Mouse (Mus musculus): Measurements from ENCODE around the gene Asic4.

Asic4 gene

DNA sequence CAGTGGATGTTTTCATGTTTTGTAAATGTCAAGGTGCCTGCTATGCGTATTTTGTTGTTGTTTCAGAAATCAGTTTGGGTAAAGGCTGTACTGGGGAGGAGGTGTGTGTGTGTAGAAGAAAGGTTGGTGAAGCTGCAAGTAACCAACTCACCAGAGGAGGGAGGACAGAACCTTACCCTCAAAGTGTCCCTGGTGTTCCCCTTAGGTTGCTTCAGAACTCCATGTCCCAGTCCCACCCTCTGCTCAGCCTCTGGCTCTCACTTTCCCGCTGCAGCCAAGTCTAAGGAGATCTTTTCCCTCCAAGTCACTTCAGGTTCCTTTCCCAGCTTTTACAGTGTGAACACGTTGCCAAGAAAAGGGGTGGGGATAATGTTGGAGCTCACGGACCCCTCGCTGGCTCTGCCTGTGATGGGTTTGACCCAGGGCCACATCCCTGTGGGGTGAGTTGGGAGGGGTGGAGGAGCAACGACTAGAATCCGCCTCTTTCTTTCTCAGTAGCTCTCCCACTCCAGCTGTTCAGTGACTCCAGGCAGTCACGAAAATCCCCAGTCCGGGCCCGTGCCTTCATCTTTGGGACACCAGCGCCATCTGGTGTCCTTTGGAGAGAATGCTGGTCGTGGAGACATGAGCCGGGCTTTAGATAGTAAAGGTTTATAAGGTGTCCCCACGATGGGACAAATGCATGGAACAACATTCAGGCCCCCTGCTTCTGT lies 17.1 kb downstream of the Asic4 start:
- DNase-seq (ENCODE audit: low spot score), result peak; percentile 66

DNA sequence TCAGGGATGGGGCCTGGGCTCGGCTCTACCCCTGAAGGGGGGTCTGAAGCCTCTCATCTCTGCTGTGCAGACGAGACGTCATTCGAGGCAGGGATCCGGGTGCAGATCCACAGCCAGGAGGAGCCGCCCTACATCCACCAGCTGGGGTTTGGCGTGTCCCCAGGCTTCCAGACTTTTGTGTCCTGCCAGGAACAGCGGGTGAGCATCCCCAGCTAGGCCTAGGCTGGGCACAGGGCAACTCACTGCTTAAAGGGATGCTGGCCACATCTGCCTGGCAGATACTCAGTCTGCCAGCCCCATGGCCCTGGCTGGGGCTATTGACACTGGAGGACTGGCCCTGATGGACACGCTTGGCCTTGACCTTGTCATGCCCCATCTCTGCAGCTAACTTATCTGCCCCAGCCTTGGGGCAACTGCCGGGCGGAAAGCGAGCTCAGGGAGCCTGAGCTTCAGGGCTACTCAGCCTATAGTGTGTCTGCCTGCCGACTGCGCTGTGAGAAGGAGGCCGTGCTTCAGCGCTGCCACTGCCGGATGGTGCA lies 19.1 kb downstream of the Asic4 start:
- DNase-seq (ENCODE audit: low spot score), result no peak

GRCm38 (mm10) chr1:75476441-75476840 lies 26.2 kb downstream of the Asic4 start:
- DNase-seq (ENCODE audit: low spot score), result no peak

DNA sequence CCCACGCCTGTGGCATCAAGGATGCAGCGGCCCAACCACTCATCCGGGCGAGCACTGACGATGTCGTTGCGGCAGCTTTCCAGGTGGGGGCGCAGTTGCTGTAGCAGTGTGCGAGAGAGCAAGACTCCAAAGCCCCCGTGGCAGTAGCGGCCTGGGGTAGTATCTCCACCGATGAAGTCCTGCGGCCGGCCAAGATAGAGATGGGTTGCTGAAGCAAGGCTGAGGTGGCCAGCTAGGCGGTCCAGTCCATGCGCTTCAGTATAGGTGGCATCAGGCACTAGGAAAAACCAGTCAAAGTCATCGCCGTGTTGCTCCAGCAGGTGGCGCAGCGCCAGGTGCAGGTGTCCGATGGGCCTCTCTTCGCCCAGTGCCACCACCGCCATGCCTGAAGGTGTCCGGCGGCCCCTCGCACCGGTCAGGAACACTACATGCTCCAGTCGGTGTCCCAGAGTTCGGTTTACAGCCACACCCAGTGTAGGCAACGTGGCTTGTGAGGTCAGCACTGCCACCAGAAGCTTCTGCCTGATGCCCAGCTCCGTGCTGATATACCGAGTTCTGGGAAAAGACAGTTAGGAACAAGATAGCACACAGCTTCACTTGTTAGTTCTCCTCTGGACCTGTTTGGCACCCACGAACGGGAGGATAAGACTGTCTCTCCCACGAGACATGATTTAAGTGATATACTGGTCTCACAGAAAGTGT lies 27.2 kb downstream of the Asic4 start:
- DNase-seq (ENCODE audit: low spot score), result peak; percentile 79

- DNase-seq (ENCODE audit: low spot score), result no peak
Observed at GRCm38 (mm10) chr1:75477966-75478290, 27.7 kb downstream of the Asic4 start.

DNA sequence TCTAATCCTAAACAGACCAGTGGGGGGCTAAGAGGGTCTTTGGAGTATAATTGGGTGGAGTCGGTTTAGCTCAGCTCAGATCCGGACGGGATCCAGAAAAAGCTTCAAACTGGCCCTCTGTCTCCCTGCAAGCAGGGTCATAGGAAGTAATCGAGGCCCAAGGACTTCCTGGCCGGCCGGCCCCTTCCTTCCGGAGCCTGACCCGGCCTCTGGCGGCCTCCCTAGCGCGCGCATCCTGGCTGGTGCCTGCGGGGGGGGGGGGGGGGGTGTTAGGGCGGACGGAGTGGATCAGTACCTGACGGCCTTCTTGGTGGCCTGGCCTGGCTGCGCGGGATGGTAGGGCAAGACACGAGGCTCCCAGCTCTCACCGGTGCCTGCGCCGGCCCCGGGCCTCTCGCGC lies 28.3 kb downstream of the Asic4 start:
- DNase-seq (ENCODE audit: low spot score), result no peak

DNA sequence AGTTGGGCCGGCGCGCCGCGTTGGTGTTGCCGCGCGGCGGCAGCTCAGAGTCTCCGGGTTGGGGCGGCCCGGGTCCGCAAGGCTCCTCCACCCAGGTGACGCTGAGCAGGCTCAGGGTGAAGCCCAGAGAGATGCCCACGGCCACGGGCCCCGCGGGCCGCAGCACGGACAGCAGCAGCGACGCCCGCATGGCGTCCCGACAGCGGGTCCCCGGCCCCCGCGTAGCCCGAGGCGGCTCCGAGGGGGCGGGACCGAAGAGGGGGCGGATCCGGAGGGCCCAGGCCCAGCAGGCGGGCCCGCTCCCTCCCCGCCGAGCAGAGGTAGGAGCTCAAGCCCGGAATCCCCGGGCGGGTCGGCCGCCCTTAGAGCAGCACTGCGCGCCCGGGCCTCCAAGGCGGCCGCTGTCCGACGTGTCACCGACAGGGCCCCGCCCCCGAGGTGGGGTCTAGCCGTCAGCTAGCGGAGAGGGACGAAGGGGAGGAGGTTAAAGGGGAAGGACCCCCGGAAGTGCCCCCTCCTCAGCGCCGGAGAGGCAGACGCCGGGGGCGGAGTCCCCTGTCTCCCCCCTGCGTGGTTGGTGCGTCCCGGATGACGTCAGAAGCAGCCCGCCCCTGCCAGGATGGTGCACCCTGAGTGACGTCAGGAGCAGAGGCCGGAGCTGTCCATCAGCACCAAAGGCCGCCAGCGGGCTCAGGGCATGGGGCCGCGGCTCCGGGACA lies 28.8 kb downstream of the Asic4 start, which contains the start of the genes Chpf and Tmem198:
Chpf (minus strand) TSS at position 392 of the 719 bp plus-strand sequence.
Tmem198 (plus strand) TSS at position 617 of the 719 bp plus-strand sequence.
- DNase-seq (ENCODE audit: low spot score), result peak; percentile 94

- no peak for DNase-seq (ENCODE audit: low spot score)
Observed at GRCm38 (mm10) chr1:75479635-75479989, 29.4 kb downstream of the Asic4 start.

DNA sequence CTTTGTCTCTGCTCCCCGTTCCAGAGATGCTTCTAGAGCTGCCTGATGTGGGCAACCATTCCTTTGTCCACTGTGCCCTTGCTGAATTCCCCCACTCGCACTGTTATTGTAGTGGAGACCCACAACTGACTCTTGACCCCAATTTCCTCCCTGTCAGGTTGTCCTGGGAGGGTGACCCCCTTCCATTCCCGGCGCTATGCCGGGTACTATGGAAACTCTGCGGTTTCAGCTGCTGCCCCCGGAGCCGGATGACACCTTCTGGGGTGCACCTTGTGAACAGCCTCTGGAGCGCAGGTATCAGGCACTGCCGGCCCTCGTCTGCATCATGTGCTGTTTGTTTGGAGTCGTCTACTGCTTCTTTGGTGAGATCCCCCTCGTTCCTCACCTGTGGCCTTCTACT lies 29.8 kb downstream of the Asic4 start:
- no peak for DNase-seq (ENCODE audit: low spot score)

- DNase-seq (ENCODE audit: low spot score), result no peak
Observed at GRCm38 (mm10) chr1:75480735-75481134, 30.5 kb downstream of the Asic4 start.

GRCm38 (mm10) chr1:75486561-75486960 lies 36.3 kb downstream of the Asic4 start:
- DNase-seq (ENCODE audit: low spot score), result no peak

GRCm38 (mm10) chr1:75487040-75487404 lies 36.8 kb downstream of the Asic4 start:
- no peak for DNase-seq (ENCODE audit: low spot score)

DNA sequence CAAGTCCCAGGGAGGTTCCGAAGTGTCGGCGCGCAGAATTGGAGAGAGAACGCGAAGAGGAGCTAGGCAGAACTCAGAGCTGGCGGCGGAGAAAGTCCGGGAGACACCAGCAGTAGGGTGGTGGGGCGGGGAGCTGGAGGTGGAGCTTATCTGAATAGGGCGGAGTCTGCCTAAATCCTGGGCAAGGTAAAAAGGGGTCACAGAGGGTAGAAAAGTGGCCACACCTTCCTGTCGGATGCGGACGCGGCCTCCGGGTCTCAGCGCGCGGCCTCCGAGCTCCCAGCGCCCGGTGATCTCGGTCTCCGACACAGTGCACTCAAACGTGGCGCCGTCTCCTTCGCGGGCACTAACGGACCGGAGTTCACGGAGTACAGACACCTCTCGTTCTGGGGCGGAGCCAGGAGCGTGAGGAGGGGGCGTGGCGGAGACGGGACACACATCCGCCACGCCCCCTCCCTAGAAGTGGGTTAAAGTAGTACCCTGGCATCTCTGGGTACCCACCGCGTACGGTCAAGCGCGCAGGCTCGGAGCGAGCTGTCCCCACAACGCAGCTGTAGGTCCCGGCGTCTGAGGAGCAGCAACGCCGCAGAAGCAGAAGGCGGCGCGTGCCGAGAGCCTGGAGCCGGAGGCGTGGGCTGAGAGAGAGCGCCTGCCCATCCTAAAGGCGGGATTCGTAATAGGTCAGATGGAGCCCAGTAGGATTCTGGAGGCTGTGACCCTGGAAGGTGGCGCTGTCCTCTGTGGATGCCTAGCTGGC lies 37.3 kb downstream of the Asic4 start:
- DNase-seq (ENCODE audit: low spot score), result peak; percentile 62

- no peak for DNase-seq (ENCODE audit: low spot score)
Observed at GRCm38 (mm10) chr1:75490785-75491551, 40.7 kb downstream of the Asic4 start.

- no peak for DNase-seq (ENCODE audit: low spot score)
Observed at GRCm38 (mm10) chr1:75492579-75493170, 42.4 kb downstream of the Asic4 start.

DNA sequence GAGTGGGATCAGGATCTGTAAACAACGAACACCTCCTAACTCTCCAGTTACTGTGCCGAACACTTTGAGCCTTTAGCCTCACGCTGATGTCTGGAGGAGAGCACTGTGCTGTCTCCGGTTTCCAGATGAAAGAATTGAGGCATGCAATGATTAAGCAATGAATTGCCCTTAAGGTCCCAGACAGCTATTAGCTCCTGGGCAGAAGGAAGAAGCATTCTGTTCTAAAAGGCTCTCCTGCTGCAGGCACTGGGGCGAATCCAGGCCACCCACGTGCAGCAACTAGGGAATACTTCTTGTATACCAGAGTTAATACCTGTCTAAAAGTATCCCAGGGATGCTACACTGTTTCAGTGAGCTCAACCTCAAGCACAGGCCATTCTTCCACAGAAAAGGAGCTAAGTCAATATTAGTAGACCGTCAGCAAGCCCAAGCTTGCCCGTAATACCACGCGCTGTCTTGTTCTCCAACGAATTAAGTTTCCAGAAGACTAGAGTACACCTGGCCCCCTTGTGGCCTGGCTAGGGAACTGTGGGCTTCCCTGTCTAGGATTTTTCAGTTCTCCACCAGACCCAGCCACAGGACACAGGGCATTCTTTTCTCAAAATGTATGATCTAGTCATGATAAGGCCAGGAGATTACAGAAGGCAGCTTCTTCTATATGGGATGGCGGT lies 44.8 kb downstream of the Asic4 start:
- DNase-seq (ENCODE audit: low spot score), result peak; percentile 33

GRCm38 (mm10) chr1:75498897-75499296 lies 48.7 kb downstream of the Asic4 start:
- DNase-seq (ENCODE audit: low spot score), result no peak

GRCm38 (mm10) chr1:75499441-75499840 lies 49.2 kb downstream of the Asic4 start:
- DNase-seq (ENCODE audit: low spot score), result no peak

DNA sequence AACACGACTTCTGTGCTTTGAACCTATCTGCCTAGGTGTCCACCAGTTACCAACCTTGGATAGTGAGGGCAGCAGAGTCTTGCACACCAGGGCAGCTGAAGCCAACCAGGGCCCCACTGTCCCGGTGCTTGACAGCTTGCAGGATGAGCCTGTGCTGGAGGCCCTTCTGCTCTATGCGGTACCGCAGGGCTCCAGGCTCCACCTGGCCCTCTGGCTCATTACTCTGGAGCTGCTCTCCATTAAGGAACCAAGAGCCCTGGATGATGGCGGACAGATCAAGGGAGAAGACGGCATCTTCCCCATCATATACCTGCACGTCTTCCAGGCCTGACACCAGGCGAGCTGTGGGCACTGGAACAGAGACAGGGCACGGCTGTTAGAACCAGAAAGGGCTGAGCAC lies 51.7 kb downstream of the Asic4 start:
- DNase-seq (ENCODE audit: low spot score), result no peak

- DNase-seq (ENCODE audit: low spot score), result no peak
Observed at GRCm38 (mm10) chr1:75502945-75503650, 52.9 kb downstream of the Asic4 start.

All from urinary bladder, postnatal 25 days (tissue).